Mouse (Mus musculus) kidney, postnatal 14 days (tissue): Measurements from ENCODE around the gene Shank1.

Experiments used
- DNase-seq: peaks from one replicate; pipeline ENCODE4 v3.0.0; 2022; ENCODE audit warnings: mixed read lengths

Shank1 gene

DNA sequence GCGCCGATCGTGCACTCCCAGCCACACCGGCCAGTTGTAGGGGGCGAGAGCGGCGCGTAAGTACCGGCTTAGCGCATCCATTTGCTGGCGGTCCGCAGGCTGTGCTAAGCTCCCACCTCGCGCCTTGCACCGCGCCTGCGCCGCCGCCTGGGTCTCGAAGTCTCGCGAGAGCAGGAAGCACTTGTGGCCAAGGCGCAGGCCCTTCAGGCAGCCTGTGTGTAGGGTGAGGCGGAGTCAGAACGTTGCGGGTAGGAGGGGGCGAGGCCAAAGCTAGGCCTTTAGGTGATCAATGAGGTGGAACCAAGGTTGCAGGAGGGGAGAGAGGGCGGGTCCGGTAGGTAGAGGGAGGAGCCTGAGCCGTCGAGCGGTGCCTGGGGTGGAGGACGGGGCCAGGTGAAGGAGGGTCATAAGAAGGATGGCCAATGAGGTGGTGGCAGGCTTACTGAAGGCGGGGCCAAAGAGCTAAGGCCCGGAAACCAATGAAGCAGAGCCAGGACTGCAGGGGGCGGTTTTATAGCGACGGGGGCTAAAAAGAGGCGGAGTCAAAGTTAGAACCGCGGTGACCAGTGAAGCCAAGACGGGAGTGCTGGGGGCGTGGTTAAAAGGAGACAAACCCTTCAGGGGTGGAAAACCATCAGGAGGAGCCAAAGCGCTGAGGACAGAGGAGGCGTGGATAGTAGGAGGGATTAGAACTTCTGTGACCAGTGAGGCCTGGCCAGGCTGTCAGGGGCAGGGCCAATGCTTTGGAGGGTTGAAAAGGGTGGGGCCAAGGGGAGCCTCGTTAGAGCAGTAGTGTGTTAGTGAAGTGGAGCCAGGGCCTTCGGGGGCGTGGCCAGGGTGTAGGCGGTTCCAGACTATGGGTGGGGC lies 5.0 kb upstream of the Shank1 start:
- peak; percentile 98 for DNase-seq

DNA sequence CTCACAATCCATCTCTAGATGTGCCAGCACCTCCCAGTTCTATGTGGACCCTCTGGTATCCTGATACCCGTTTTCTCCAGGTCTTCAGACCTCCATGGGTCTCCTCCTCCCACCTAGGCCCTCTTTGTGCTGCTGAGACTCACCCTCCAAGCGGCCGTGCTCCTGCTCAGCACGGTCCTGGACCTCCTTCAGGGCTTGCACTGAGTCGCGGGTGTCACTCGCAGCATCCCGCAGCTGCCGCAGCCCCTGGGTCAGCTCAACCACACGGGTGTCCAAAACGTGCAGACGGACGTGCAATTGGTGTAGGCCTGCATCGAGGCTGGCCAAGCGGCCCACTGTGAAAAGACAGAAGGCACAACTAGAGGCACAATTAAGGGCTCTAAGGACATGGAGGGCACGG lies 4.4 kb upstream of the Shank1 start:
- DNase-seq = no peak

DNA sequence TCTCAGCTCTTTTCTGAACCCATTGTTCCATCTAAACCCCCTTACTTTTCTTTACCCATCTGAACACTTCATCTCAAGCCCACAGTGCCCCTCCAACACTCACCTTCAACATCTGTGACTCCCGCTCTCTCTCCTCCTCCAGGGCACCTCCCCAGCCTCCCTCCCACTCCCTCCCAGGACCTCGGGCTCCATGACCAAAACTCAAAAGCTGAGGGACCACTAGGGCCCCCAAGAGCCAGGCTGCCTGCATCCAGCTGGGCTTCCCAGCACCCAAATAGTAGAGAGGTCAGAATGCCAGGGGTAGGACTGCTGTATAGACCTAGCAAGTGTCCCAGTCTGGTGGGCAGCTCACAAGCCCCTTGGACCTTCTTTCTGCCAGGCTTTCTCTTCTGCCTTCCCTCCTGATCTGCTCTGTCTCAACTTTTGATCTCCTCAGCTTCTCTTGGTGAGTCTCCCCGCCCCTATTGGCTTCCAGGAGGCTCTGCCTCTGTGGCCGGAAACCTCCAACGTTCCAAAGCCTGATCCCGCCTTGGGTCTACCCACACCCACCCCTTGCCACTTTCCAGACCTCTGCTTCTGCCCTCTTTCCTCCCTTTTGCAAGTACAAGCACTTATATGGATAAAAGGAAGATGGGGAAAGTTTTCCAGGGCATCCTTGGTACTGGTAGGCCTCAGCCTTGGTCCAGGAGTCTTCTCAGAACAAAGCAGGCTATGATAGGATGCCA lies 3.4 kb upstream of the Shank1 start, which contains the start of gene Clec11a:
TSS of gene Clec11a (minus strand) at position 387 of the 725 bp plus-strand sequence.
- no peak for DNase-seq

DNA sequence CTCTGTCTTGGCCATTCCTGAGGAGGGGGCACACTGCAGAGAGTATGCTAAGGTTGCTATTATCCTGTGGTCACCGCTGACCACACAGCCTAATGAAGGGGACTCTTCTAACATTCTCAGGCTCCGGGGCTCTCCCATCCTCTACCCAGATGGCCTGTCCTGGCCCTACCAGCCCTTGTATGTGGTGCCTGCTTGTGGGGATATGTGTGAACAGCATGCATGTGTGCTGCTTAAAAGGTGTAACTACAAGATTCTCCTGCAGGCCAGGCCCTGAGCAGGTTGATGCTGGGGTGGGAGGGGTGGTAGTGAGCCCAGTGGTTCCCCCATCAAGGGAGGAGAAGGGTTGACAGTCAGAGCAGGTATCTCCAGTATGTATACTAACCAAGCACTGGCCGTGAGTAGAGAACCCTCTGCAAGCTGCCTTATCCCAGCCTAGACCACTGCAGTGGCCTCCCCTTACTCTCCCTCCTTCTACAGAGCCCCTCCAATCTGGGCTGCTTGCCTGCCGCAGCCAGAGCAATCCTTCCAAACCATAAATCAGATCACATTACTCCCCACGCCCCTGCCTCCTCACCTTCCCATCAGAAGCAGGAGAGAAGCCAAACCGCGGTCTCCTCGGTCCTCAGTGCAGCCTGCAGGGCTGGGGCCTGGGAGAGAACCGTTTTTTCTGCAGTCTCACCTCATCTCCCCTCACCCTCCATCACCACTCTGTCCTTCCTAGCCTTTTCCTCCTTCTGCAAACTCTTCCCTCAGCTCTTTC lies 2.6 kb upstream of the Shank1 start:
- no peak for DNase-seq

DNA sequence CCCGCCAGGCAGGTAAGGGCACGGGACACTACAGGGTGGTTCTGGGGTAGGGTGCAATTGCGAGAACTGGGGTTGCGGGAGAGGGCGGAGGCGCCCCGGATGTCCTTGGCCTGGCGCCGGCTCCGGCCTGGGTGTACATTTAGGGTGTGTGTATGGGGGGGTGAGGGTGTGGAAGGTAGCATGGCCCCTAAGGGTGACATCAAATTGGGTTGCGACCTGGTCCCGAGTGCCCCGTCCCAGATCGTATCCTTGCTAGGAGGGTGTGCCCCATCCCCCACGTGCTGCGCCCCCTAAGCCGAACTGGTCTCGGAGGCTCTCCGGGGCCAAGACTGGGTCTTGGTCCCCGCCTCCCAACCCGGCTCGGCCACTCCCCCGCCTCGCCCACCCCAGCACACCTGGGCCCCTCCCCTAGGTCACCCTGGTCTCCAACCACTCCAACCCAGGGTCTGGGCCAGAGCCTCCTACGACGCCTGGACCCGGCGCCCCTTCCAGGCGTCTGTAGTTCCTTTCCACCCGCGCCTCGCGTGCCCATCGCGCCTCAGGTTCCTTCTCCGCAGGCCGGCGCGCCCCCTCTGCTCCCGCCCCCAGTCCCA lies 328 bp downstream of the Shank1 start:
- peak; percentile 44 for DNase-seq

DNA sequence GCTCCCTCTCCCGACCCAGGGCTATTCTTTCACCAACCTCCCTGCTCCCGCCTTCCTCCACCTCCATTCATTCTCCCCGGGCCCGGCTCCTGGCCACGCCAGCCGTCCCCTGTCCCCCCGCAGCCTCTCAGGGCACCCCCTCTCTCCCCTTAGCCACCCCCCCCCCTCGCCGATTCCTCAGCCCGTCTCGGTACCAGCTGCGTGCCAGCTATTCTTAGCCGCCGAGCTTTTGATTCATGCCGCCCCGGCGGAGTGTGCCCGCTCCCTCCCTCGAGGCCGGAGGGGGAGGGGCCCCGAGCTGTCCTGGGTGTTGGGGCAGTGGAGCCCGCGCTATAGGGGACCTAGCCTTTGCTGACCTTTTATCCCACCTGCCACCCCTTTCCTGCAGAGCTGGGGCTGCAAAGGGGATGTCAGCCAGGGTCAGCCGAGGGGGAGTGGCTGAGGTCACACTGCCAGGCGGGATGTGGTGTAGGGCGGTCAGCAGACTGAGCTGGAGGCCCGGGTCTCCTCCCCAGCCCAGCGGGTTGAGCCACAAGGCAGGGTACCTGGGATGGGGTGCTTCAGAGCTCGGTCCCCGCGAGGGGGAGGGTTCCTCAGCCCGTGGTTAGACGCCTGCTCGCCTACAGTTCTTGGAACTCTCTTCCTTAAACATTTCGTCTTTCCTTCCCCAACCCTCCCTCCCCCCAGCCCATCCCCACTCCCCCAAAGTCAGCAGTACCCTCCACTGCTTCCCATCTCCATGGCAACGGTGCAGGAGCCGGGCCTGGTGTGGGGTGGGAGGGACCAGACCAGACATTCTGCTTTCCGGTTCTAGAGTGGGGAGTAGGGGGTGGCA lies 1.0 kb downstream of the Shank1 start:
- peak; percentile 40 for DNase-seq

DNA sequence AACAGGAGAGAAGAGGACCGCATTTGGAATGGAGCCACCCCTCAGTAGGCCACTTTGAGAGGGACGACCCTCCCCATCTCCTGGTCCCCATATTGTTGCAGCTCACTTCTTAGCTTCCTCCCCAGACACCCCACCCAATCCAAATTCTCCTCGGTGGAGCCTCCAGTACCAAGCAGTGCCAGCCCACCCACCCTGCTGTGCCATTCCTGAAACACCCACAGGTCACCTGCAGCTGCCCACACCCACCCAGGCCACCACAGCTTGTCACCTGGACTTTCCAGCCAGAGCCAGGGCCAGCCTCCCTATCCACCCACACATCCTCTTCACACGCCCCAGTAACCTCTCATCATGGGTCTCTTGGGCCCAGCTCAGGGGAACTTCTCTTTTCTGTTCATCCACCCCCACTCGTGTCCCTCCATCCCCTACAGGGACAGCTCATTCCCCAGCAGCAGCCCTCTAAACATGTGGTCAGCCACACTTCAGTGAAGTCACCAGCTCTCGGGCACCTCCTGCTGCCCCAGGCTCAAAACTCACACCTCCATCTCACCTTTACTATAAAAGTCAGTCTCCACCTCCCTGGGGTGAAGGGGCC lies 1.8 kb downstream of the Shank1 start:
- DNase-seq = no peak

DNA sequence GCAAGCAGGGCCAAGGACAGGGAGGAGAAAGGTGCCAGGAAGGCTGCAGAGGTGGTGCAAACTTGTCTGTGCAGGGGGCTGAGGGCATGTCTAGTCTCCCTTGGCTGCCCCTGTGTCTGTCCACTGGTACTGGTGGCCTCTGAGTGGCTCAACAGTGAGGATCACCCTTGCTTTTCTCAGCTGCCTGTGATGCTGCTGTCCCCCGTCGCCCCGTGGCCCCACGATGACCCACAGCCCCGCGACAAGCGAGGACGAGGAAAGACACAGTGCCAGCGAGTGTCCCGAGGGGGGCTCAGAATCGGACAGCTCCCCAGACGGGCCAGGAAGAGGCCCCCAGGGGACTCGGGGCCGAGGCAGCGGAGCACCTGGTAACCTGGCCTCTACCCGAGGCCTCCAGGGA lies 2.4 kb downstream of the Shank1 start:
- no peak for DNase-seq

DNA sequence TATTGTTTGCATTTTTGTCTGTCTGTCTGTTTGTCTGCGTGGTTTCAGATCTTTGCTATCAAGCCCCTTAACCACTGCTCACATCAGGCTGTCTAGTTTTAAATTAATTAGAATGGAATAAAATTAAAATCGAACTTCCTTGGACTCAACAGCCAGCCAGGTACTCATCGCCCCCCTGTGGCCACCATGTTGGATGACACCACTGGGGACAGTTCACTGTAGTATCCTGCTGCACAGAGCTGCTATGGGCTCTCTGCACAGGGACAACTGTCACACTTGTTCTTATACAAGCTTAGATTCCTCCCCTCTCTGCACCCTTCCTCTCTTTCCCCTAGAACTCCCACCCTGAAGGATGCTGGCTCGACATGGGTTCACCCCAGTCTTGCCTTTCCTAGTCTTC lies 7.9 kb downstream of the Shank1 start:
- DNase-seq = peak; percentile 19

DNA sequence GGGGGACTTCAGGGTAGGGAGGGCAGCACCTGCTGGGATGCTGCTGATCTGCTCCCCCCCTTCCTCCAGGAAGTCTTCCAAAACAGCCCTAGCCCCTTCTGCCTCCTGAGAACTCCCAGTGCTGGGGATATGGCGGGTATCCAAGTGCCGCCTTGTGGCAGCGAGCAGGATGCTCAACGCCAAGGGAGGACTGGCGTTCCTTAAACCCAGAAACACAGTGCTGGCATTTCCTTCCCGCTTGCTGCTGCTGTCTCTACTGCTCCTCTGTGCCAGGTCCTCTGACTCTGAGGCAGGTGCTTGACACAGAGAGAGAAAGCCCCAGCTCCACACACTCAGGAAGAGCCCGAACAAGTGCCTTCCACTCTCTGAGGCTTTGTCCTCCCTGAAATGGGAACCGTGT lies 10.8 kb downstream of the Shank1 start:
- no peak for DNase-seq

DNA sequence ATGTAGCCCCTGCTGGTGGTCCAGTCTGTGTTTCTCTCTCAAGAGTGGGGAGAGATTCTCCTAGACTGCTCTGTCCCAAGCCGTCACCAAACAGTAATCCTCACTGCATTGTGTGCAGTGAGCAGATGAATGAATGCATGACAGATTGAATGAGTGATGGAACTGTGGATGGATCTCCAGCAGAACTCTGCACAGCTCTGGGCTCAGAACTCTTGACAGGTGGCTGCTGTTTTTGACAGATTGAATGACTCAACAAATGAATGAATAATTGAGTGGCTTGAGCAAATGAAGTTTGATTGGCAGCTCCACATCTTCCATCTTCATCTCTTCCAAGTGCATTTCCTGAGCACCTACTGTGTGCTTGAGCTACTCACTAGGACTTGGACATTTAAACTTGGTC lies 12.2 kb downstream of the Shank1 start:
- DNase-seq = no peak

DNA sequence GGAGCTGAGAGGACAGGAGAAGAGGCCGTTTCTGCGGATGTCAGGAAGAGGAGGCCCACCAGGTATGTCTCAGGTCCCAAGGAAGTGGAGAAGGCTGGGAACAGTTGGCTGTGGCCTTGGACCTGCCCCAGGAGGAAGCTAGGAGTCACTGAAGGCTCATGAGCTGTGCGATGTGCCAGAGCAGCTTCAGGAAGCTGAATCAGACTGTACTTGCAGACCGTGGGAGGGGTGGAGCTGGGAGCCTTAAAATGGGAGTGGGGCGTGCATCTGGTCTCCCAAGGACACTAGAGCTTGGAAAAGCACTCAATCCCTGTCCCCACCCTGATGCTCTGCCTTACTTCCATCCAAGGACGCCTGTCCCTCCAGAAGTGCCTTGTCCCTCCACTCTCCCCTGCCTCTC lies 16.6 kb downstream of the Shank1 start:
- no peak for DNase-seq

DNA sequence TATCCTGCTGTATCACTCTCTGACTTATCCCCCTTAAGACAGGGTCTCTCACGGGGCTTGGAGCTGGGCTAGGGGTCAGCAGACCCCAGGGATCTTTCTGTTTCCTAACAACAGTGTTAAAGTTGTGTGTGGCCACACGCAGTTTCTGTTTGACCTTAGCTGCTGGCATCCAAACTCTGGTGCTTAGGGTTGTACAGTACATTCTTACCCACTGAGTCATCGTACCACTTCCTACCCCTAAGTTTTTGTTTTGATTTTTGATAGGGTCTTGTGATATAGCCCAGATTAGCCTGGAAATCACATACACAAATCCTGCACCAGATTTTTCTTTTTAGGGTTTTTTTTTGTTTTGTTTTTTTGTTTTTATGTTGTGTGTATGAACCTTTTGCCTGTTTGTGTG lies 22.3 kb downstream of the Shank1 start:
- DNase-seq = no peak

DNA sequence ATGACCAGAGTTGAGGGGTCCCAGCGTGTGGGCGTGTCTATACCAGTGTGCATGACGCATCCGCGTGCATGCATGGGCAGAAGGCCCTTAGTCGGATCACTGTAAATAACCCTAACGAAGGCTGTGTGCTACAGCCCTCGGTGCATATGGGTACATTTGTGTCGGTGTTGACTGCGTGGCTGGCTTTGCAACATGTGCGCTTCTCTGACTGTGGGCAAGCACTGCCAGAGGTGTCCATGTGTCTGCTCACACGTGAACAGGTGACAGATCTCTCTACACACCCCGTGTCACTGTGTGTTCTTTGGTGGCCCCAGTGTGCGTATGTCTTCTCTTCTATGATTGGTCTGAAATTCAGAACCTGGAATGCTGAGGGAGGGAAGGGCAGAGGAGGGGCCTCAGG lies 24.1 kb downstream of the Shank1 start:
- no peak for DNase-seq

DNA sequence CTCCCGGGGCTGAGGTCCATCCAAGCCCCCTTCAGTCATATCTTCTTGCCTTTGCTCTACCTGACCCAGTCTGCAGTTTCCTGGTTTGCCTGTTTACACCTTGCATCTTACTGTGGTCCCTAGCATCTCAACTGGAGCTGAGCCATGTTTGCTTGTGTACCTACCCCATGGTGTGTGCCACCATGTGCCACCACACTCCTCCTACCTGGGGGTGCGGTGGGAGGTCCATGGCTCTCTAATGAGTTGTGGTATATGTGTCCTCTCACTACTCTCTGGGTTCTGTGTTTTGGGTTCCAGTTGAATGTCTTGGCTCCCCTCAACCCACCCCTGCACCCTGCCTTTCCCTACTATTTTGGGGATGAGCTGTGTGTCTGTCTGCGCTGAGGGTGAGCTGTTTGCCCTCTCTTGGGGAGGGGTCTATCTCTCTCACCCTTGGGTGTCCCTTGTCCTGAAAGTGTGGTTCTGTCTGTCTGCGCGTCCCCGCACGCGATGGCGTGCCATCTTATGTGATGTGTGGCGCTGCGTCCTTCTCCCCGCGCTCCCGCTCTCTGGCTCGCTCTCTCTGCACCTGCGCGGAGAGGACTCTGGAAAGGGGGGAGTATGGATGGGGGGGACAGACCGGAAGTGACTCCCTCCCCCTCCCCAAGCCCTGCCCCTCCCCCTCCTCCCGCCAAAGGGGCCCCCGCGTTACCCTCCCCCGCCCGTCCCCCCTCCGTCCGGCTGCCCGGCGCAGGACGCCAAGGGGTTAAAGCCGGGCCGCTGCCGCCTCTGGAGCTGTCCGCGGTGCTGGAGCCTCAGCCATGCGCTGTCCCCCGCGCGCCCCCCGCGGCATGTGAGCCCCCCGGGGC lies 25.2 kb downstream of the Shank1 start:
- DNase-seq = peak; percentile 43

DNA sequence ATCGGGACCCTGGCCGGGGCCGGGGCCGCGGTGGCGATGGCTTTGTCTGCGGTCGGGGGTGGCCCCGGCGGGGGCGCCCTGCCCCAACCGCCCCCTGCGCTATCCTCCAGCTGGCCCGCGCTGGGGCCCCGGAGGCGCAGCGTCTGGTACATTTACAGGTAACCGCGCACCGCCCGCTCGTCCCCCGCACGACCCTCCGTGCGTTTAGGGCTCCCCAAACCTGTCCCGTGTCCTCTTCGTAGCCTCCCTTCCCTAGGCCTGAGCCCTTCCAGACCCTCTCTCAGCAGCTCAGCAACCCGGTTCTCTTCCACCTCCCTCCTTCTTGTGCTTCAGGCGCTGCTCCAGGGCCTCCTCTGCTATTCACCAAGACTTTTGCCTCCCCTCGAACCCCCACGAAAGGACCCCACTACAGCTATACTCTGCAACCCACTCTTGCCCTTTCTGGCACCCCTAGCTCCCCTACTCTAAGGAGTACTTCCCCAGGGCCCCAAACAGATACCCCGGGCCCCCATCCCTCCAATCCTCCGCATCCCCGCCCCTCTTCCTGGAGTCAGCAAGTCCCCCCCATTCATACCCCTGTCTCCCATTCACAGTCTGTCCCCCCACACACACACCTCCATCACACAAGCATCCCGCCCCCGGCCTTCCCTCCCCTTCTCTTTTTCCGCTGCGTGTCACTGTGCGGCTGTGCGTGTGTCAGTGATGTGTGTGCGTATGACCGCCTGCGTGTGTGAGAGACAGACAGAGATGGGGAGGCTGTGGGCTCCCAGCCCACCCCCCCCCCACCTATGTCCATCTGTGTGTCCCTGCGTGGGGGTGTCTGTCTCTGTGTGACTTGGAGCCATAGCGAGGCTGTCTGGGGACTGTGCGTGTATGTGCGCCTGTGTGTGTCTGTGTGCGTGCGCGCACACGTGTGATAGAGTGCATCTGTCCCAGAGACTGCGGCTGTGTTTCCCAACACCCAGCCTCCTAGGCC lies 26.3 kb downstream of the Shank1 start:
- DNase-seq = no peak

DNA sequence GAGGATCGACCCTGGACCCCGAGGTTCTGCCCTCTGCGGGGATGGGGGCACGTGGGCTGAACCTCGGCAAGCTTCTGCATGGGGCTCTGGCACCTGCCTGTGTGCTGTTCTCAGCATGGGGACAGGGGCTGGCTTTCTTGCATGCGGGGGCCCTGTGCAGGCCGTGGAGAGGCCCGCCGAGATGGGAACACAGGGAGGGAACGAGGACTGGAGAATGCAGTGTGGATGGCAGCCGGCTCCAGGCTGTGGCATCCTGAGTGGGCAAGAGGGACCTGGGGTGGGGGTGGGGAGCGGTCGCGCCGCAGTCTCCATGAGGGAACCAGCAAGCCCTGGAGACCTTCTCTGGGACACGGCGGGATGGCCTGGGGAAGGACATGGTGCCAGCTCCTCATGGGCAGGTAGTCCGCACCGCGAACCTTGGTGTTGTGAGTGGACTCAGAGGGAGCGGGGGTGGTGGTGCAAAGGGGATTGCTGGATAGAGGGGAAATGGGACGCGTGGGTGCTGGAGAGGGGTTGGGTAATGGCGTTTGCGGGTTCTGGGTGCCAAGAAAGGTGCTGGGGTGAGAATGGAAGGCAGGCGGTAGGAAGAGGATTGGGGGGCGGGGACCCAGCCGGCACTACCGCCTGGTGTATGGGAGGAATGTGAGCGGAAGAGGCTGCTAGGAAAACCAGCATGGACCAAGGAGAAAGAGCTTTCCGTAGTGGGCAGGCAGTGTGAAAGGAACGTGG lies 27.2 kb downstream of the Shank1 start:
- no peak for DNase-seq

DNA sequence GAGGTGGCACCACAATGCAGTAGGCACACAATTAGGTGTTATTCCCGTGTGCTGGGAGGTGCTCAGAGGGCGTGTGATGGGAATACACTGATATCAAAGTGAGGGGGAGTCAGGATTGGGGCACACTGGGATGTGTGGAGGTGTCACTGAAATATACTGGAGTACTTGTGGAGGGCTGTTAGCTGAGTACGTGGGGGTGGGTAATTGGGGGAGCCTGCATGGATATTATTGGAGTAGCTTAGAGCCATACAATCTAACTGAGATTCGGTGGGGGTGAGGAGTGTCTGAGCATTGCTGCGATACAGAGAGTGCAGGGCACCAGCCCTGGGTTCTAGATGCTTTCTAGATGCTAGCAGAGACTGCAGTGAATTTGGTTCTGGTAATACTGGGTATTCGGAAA lies 30.2 kb downstream of the Shank1 start:
- DNase-seq = no peak

DNA sequence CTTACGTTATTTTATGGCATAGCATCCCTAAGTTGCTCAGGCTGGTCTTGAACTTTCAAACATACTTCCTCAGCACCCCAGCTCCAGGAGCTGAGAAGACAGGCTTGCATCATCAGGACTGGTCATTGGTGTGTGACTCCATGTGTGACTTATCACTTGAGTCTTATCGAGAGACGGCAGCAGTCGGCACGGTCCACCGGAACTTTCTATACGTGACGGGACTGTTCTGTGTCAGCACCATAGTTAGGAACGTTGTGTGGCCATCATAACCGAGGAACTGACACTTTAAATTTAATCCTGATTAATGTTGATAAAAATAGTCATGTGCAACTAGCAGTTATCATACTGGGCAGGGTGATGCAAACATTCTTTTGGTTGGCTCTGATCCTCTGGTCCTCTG lies 31.1 kb downstream of the Shank1 start:
- DNase-seq = no peak
